Mouse (Mus musculus): ENCODE measurements at regions not wholly inside any gene's neighbourhood (a gene's known extent, or its start where the extent isn't known, plus 50 kb on each side); places are given as distances from the start of the nearest gene placed in this dataset.

DNA sequence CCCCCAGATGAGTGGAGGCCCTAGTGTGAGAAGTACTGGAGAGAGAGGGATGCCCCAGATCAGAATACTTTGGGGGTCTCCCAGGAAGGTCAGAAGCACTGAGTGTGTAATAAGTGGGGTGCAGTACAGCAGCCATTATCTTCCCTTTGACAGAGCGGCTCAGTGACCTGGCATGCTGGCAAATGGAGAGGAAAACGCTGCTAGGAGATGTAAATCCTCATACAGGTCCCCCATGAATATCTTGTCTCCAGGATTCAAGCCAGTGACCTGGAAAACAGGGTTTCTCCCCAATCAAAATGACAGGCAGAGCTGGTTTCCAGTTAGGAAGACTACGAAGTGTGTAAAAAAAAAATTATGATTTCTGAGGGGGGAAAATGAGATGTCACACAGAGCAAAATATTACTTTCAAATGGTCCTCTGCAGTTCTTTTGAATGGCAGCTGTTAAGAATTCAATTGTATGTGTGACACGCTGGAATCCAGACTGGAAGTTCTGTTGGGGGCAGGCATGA, 299.0 kb upstream of the Itga1 start:
- no peak for DNase-seq (ENCODE audit: extremely low spot score, low spot score)
- 69% methylated on average over 4 of the region's 4 CpGs for WGBS
- Histone ChIP-seq H3K9me3 (no peaks in the 10 kb centered on the region), H3K27ac (no peak overlapping the region), H3K4me3 (no peak overlapping the region), H3K4me1 (peaks cover 5% of the 10 kb centered on the region), H3K36me3 (replicated peaks) (no peaks in the 10 kb centered on the region), H3K27me3 (ENCODE audit: poor library complexity, severe bottlenecking) (no peaks in the 10 kb centered on the region)

DNA sequence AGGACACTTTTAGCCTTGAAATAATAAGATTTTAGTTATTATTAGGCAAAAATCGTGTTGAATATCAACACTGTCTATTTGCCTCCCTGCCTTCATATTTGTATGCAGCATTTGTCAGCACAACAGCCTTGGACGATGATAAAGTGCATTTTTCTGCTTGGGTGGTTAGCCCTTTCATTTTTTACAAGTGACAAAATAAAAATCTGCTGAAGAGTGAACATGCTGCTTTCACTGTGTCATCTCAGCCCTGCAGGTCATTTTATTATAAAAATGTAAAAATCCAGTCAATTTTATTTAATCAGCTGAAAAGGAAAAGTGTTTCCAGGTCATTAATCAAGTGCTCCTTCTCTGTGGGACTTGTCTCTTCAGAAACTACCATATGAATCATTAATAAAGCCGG, 277.9 kb upstream of the Itga1 start:
- Histone ChIP-seq H3K4me1 (no peaks in the 10 kb centered on the region), H3K4me3 (no peak overlapping the region), H3K9me3 (no peaks in the 10 kb centered on the region), H3K27me3 (ENCODE audit: poor library complexity, severe bottlenecking) (no peaks in the 10 kb centered on the region), H3K36me3 (replicated peaks) (no peaks in the 10 kb centered on the region), H3K27ac (no peak overlapping the region)
- 77% methylated on average over 3 of the region's 3 CpGs for WGBS
- no peak for DNase-seq (ENCODE audit: extremely low spot score, low spot score)

DNA sequence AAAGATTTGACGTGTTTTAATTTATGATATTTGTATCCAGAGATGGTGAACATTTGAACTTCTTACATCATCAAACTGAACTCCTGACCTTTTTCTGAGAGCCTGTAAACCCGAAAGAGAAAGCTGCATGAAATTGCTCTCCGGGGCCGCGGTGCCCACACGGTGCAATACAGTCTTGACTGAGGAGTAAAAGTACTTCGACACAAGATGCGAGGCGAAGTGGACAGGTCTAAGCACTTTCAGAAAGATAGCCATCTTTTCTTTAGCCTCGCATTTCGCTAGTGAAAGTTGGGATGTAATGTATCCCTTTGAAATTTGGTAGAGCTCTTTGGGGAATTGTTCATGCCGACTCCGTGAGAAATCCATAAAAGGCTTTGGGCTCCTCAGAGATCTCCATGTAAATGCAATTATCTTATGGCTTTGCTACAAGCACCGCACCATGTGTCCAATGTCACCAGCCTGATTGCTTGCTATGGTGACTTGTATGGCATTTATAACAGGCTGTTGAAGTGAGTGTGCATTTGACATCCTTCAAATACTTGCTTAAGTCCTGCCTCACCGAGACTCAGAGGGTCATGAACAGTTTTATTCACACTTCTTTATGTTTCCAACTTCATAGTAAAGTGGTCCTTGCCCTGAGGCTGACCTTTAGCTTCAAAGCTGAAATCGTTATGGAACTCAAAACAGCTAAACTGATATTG, 274.6 kb upstream of the Itga1 start:
- Histone ChIP-seq H3K9me3 (no peaks in the 10 kb centered on the region), H3K27ac (no peak overlapping the region), H3K4me1 (0 out of 2 replicates have a peak, but pooled peaks cover 5% of the 10 kb centered on the region), H3K36me3 (replicated peaks) (no peaks in the 10 kb centered on the region), H3K27me3 (ENCODE audit: poor library complexity, severe bottlenecking) (no peaks in the 10 kb centered on the region), H3K4me3 (no peak overlapping the region)
- 88% methylated on average over 16 of the region's 16 CpGs for WGBS
- no peak for DNase-seq (ENCODE audit: extremely low spot score, low spot score)

DNA sequence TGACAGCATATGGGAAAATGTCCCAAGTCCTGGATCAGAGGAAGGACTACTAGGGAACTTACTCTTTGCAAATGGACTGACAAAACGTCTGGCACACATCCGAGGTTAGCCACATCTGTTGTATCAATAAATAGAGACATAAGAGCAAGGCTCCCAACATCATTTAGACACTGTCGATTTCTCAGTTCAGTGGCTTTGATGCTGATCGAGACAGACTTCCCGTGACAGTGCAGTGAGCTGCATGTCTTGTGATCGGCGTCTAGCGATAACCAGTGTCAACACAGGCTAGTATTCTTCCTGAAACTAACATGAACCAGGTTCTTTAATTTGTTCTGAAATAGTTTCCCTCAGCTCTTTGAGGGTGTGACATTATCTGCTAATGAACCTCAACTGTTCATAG, 259.7 kb upstream of the Itga1 start:
- no peak for DNase-seq (ENCODE audit: extremely low spot score, low spot score)
- H3K27me3 ChIP-seq (ENCODE audit: poor library complexity, severe bottlenecking): no peaks in the 10 kb centered on the region
- no peaks in the 10 kb centered on the region for H3K4me1 ChIP-seq
- no peak overlapping the region for H3K27ac ChIP-seq
- H3K4me3 ChIP-seq: no peak overlapping the region
- 92% methylated on average over 8 of the region's 8 CpGs for WGBS
- H3K36me3 ChIP-seq (replicated peaks): no peaks in the 10 kb centered on the region
- H3K9me3 ChIP-seq: no peaks in the 10 kb centered on the region

DNA sequence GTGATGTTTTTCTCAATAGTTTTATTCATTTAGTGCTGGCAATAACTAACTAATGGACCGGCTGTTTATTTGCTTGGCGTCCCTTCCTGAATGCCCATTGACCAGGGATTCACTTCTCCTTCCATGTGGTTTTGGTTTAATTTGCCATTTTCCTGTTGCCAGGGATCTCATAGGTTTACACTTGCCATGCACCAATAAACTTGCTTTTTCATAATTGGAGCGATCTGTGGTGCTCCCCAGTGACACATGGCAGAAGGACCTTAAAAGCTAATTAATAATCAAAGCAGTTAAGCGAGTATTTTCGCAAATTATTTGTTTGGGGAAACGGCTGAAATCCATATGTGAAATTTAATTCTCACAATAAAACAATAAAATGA, 245.2 kb upstream of the Itga1 start:
- H3K9me3 ChIP-seq: no peaks in the 10 kb centered on the region
- H3K27ac ChIP-seq: no peak overlapping the region
- no peaks in the 10 kb centered on the region for H3K36me3 ChIP-seq (replicated peaks)
- no peak overlapping the region for H3K4me3 ChIP-seq
- H3K4me1 ChIP-seq: no peaks in the 10 kb centered on the region
- DNase-seq (ENCODE audit: extremely low spot score, low spot score): no peak
- 88% methylated on average over 6 of the region's 6 CpGs for WGBS
- H3K27me3 ChIP-seq (ENCODE audit: poor library complexity, severe bottlenecking): no peaks in the 10 kb centered on the region

DNA sequence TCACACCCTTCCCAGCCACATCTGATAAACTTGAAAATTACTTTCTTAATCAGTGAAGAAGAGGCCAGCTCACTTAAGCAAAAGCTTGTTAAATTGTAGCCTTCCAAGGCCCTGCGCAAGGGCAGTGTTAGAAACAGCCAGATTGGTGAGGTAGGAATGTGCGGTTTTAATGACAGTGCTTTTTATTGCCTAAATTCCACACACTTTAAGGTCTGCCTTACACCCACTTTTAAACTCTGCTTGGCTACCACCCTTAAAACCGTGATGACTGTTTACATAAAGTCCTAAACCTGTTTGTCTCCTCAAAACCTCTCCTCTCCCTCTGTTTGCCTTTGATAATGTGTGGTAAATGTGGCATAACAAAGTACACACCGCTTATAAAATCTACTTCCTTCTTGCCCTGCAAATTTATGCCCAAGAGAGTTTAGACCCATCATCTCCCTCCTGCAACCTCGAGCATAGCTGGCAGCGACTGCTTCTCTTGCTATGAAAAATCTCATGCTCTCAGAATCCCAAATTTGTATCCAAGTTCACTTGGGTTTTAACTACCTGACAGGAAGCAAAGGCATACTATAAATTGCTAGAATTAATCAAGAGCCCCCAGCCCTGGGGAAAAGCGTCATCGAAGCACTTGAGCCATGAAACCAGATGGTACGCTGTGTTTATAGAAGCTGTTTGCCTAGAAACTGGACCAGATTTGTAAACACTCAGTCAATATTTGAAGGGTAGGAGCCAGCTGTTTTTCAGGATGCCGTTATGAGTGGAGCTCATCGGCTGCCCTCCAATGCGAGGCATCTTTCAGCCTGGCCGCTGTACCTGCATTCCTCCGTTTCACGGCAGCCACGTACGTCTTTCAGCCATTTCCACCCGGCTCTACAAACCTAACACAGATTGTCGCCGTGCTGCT, 244.6 kb upstream of the Itga1 start:
- Histone ChIP-seq H3K36me3 (replicated peaks) (no peaks in the 10 kb centered on the region), H3K27me3 (ENCODE audit: poor library complexity, severe bottlenecking) (no peaks in the 10 kb centered on the region), H3K27ac (no peak overlapping the region), H3K4me1 (no peaks in the 10 kb centered on the region), H3K9me3 (no peaks in the 10 kb centered on the region), H3K4me3 (no peak overlapping the region)
- 89% methylated on average over 20 of the region's 20 CpGs for WGBS
- no peak for DNase-seq (ENCODE audit: extremely low spot score, low spot score)

DNA sequence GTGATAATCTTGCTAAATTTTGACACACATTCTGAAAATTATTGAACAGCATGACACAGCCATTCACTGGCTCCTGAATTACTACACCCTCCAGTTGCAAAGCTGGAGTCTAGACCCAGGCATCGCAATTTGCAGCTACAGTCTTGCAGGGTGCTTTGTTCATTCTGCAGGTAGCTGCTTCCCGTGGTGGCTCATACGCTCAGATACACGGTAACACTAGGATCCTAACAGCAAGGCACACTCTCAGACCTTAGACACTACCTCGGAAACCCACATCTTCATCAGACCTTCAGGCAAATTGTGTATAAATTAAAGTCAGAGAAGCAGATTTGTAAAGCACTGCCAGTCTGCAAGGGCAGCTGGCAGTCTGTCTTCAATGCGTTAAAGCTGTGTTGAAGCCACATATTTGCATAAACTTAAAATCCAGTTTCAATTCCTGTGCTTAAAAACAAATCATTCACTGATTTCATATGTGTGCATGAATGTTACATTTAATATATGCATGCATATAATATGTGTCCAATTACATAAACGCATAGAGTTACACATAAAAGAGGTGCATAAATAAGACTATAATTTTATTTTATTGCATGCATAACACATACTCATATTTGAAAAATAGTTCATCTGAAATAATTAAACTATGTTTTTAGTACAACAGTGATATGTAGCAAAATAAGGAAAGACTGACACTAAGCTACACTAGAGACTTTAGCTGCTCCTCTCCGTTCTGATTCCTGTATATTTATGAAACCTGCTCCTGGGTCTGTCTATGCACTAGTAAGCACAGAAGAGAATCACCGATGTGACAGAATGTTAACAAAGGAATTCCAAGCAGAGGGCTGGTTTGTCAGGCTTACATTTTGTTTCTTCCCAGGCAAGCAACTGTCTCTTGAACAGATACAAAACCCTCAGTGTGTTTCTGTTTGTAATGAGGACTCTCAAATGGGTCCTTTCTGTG, 227.5 kb upstream of the Itga1 start:
- no peak overlapping the region for H3K27ac ChIP-seq
- no peak for DNase-seq (ENCODE audit: extremely low spot score, low spot score)
- H3K9me3 ChIP-seq: no peaks in the 10 kb centered on the region
- H3K4me3 ChIP-seq: no peak overlapping the region
- WGBS: 59% methylated on average over 9 of the region's 9 CpGs
- H3K36me3 ChIP-seq (replicated peaks): no peaks in the 10 kb centered on the region
- H3K27me3 ChIP-seq (ENCODE audit: poor library complexity, severe bottlenecking): no peaks in the 10 kb centered on the region
- peaks cover 15% of the 10 kb centered on the region for H3K4me1 ChIP-seq

DNA sequence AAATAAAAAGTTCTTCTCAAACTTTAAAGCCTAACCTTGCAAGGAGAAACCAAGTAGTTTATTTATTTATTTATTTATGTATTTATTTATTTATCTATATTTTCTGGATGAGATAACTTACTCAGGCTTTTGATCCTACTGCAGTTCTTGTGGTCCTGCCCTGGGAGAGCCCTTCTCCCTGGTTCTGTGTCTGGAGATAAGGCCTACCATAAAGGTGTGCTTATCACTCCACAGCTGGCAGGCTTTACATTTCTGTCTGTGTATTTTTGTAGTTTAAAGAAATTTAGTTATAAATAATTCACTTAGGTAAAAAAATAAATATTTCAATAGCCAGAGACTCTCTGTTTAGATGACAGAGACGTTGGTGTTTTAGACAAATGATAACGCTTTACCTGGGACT, 224.5 kb upstream of the Itga1 start:
- DNase-seq (ENCODE audit: extremely low spot score, low spot score): no peak
- 94% methylated on average over 2 of the region's 2 CpGs for WGBS
- no peaks in the 10 kb centered on the region for H3K36me3 ChIP-seq (replicated peaks)
- peaks cover 15% of the 10 kb centered on the region for H3K4me1 ChIP-seq
- no peaks in the 10 kb centered on the region for H3K27me3 ChIP-seq (ENCODE audit: poor library complexity, severe bottlenecking)
- H3K27ac ChIP-seq: no peak overlapping the region
- H3K4me3 ChIP-seq: no peak overlapping the region
- H3K9me3 ChIP-seq: no peaks in the 10 kb centered on the region

DNA sequence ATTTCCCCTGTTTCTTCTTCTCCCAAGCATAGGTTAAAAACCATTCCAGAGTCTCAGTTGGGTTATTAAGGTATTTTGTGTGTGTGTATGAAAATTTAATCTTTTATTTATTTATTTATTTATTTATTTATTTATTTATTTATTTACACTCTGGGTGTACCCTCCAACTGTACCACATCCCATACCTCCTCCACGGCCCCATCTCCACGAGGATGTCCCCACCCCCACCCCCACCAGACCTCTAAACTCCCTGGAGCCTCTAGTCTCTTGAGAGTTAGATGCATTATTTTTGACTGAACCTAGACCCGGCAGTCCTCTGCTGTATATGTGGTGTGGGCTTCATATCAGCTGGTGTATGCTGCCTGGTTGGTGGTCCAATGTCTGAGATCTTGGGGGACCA, 214.9 kb upstream of the Itga1 start:
- Histone ChIP-seq H3K9me3 (no peaks in the 10 kb centered on the region), H3K27ac (no peak overlapping the region), H3K4me3 (no peak overlapping the region), H3K27me3 (ENCODE audit: poor library complexity, severe bottlenecking) (no peaks in the 10 kb centered on the region), H3K36me3 (replicated peaks) (no peaks in the 10 kb centered on the region), H3K4me1 (no peaks in the 10 kb centered on the region)
- no peak for DNase-seq (ENCODE audit: extremely low spot score, low spot score)
- 83% methylated on average over 3 of the region's 3 CpGs for WGBS

DNA sequence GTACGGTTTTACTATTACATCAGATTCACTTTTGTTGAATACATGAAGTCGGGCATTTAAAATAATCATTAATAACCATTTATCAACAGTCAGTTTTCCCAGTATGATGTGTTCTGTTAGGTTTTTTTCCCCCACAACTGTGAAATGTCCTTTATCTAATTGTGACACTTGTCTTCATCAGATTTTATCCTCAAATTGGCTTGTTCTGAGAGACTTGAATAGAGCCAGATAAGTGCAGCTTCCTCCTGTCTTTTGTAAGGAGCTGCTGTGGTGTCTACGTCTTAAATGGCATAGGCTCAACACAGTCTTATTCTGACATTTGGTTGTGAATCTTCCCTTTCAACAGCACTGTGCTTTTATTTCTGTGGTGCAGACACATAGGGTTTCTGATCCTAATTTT, 206.8 kb upstream of the Itga1 start:
- H3K27ac ChIP-seq: no peak overlapping the region
- no peaks in the 10 kb centered on the region for H3K27me3 ChIP-seq (ENCODE audit: poor library complexity, severe bottlenecking)
- 78% methylated on average over 3 of the region's 3 CpGs for WGBS
- no peaks in the 10 kb centered on the region for H3K36me3 ChIP-seq (replicated peaks)
- H3K4me1 ChIP-seq: peaks cover 7% of the 10 kb centered on the region
- DNase-seq (ENCODE audit: extremely low spot score, low spot score): no peak
- H3K9me3 ChIP-seq: no peaks in the 10 kb centered on the region
- H3K4me3 ChIP-seq: no peak overlapping the region

DNA sequence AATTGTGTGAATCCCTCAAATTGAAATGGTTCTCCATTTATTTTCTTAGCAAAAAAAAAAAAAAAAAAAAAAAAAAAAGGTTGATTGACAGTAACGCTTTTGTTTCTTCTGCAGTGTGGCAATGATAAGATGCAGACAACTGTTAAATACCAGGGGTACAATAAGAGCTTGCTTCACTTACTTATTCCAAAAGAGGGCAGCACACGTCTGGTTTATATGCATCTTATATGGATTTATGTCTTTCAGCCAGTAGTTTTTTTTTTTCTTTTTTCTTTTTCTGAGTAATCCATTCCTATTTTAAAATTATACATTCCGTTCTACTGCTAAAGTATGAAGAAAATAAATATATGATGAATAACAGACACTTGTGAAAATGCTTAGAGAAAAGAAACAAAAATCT, 185.6 kb upstream of the Itga1 start:
- Histone ChIP-seq H3K36me3 (replicated peaks) (no peaks in the 10 kb centered on the region), H3K9me3 (no peaks in the 10 kb centered on the region), H3K27me3 (ENCODE audit: poor library complexity, severe bottlenecking) (no peaks in the 10 kb centered on the region), H3K27ac (no peak overlapping the region), H3K4me3 (no peak overlapping the region), H3K4me1 (no peaks in the 10 kb centered on the region)
- no peak for DNase-seq (ENCODE audit: extremely low spot score, low spot score)
- 51% methylated on average over 3 of the region's 3 CpGs for WGBS

DNA sequence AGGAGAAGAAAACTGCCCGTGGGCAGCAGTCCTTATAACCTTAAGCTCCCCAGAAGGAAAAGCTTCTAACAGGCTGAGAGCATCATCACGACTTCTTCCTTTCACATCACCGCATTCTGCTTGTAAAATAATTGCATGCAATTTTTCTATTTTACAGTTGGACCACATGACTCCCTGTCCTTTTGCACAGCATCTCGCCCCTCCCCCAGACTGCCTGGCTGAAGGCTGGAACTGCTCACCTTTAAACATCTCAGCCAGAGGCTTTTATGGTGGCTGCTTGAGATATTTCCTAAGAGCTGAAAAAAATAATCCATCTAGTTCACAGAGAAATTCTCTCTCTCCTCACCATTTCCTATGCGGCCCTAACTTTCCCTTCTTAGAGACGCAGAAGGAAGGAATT, 164.4 kb upstream of the Itga1 start:
- no peaks in the 10 kb centered on the region for H3K4me1 ChIP-seq
- DNase-seq (ENCODE audit: extremely low spot score, low spot score): no peak
- H3K27me3 ChIP-seq (ENCODE audit: poor library complexity, severe bottlenecking): no peaks in the 10 kb centered on the region
- 86% methylated on average over 6 of the region's 6 CpGs for WGBS
- H3K9me3 ChIP-seq: no peaks in the 10 kb centered on the region
- no peaks in the 10 kb centered on the region for H3K36me3 ChIP-seq (replicated peaks)
- H3K4me3 ChIP-seq: no peak overlapping the region
- H3K27ac ChIP-seq: no peak overlapping the region
